21 mouse cellular contexts compared by ENCODE assay signal in the genomic region with DNA sequence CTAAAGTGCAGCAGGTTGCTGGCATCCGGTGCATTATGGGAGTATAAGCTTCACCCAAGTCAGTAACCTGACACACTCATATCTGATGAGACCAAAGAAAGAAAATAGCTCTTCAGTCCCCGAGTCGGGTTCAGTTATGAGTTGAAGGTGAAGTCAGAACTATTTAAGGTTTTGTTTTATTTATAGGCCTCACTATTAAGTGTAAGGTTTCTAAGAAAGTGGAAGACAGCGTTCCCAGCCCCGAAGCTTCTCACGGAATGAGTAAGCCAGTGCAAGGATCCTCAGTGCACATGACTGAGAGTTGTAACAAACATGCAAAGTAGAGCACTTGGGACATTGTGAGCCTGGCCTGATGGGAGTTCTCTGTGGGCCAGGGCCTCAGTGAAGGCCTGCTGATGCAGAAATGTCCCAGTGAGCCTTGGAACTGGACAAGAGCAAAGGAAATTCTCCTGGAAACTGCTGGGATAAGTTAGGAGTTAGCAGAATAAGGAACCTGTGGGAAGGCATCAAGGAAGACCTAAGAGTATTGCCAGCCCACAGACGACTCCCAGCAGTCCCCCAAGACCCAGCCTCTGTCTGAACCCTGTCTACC.
DNase-seq lines count a peak whose midpoint lies in the region; ATAC-seq and TF ChIP-seq lines count a peak whose summit lies in the region.
"Had no signal": no experiment of that assay in that cellular context is flagged by ENCODE, and none has a peak within 500 bp of the region (broad histone marks: within the 10 kb centered on the region; RNA-seq: fewer than 3 reads in every experiment).

No protein-coding gene starts in this region.

- no peak overlapping the region for H3K4me2 ChIP-seq in heart, embryonic 15.5 days
- H3K4me2 ChIP-seq in myocyte (ENCODE audit: low read depth), result peak overlapping the region; percentile 35
- H3K4me2 ChIP-seq: forebrain, embryonic 13.5 days; hindbrain, embryonic 13.5 days had no signal

- no peak overlapping the region for H3K4me3 ChIP-seq in heart, embryonic 15.5 days
- H3K4me3 ChIP-seq in myocyte, result no peak overlapping the region
- H3K4me3 ChIP-seq: embryonic facial prominence, embryonic 10.5 days; forebrain, embryonic 13.5 days; hindbrain, embryonic 13.5 days had no signal

- DNase-seq in gastrocnemius, adult 18-20 months (ENCODE audit: low spot score), result peak; percentile 71
- DNase-seq in gastrocnemius, postnatal 36 days, result no peak
- peak; percentile 83 for DNase-seq in heart, adult 11 months
- no peak for DNase-seq in heart, postnatal 36 days
- no peak for DNase-seq in heart, adult 8-10 months (ENCODE audit: low spot score)
- DNase-seq in retina, embryonic 14.5 days (ENCODE audit: low spot score), result no peak
- DNase-seq: adrenal gland, postnatal 10 days; B cell, adult 2 months; cerebellum, adult 11-12 months; cerebellum, adult 9-11 months; cerebellum, postnatal 36 days; forebrain, postnatal 0 days; kidney, adult 11 months; kidney, adult 9 months had no signal

- peaks cover 32% of the 10 kb centered on the region for H3K79me2 ChIP-seq in myocyte (ENCODE audit: control insufficient read depth, insufficient read depth)

- intact Hi-C loops in gastrocnemius, postnatal 36 days (cut with DNase I), result no loop called here
- intact Hi-C loops in heart, postnatal 36 days (cut with DNase I), result no loop called here

- TF ChIP-seq POLR2A in myocyte (IDR thresholded peaks at IDR 0.05; ENCODE audit: insufficient read length, low read depth), result no peak

- no peaks in the 10 kb centered on the region for H3K36me3 ChIP-seq in heart, embryonic 15.5 days
- H3K36me3 ChIP-seq in myocyte (ENCODE audit: control insufficient read depth, insufficient read depth), result no peaks in the 10 kb centered on the region
- H3K36me3 ChIP-seq: embryonic facial prominence, embryonic 10.5 days; hindbrain, embryonic 13.5 days had no signal

- H3ac ChIP-seq in myocyte (ENCODE audit: control insufficient read depth, insufficient read length), result no peak overlapping the region

- H3K27ac ChIP-seq in heart, embryonic 15.5 days, result peak overlapping the region; percentile 20; the same call in 1 of the 2 replicates
- H3K27ac ChIP-seq: embryonic facial prominence, embryonic 10.5 days; forebrain, embryonic 13.5 days; hindbrain, embryonic 13.5 days; hindbrain, postnatal 0 days had no signal

- H3K9me3 ChIP-seq in heart, embryonic 15.5 days (replicated peaks), result no peaks in the 10 kb centered on the region
- H3K9me3 ChIP-seq: embryonic facial prominence, embryonic 10.5 days; forebrain, embryonic 13.5 days; hindbrain, embryonic 13.5 days had no signal

- H3K27me3 ChIP-seq in heart, embryonic 15.5 days, result no peaks in the 10 kb centered on the region
- no peaks in the 10 kb centered on the region for H3K27me3 ChIP-seq in myocyte (ENCODE audit: control insufficient read depth, insufficient read depth, insufficient read length)
- H3K27me3 ChIP-seq: forebrain, embryonic 13.5 days; hindbrain, embryonic 13.5 days had no signal

- 55% methylated on average over 7 of the region's 7 CpGs for WGBS in heart, embryonic 15.5 days

- peaks cover 18% of the 10 kb centered on the region for H3K4me1 ChIP-seq in heart, embryonic 15.5 days (replicated peaks)
- H3K4me1 ChIP-seq: embryonic facial prominence, embryonic 10.5 days; hindbrain, embryonic 13.5 days had no signal

- H3K9ac ChIP-seq in heart, embryonic 15.5 days, result no peak overlapping the region
- H3K9ac ChIP-seq: forebrain, embryonic 13.5 days; forebrain, postnatal 0 days; hindbrain, embryonic 13.5 days had no signal

- no peak for ATAC-seq in heart, embryonic 15.5 days (replicated peaks; ENCODE audit: insufficient number of reproducible peaks, insufficient read depth, low FRiP score, low read depth)
- ATAC-seq: CD4-positive, CD25-positive, alpha-beta regulatory T cell, adult 4 months; forebrain, embryonic 13.5 days; forebrain, postnatal 0 days; hindbrain, postnatal 0 days had no signal

TF ChIP-seq in myocyte, 11 proteins besides CTCF, POLR2A, EP300 and RAD21:
- no peak for TF ChIP-seq TCF12 (IDR thresholded peaks at IDR 0.05; ENCODE audit: insufficient read depth, poor library complexity, severe bottlenecking)
- TF ChIP-seq REST (IDR thresholded peaks at IDR 0.05; ENCODE audit: insufficient read depth, insufficient read length), result no peak
- TF ChIP-seq MYOD1 (IDR thresholded peaks at IDR 0.05; ENCODE audit: control insufficient read depth in 1 of 3, insufficient read length in 2 of 3, low read depth in 2 of 3), result no peak
- TF ChIP-seq POLR2AphosphoS2 (IDR thresholded peaks at IDR 0.05; ENCODE audit: insufficient read length, low read depth), result no peak
- TF ChIP-seq MYOG (IDR thresholded peaks at IDR 0.05; ENCODE audit: control insufficient read depth in 1 of 3, insufficient read depth in 1 of 3, insufficient read length in 2 of 3, low read depth in 2 of 3), result no peak
- no peak for TF ChIP-seq SRF (IDR thresholded peaks at IDR 0.05; ENCODE audit: control insufficient read depth, insufficient read length, low read depth)
- no peak for TF ChIP-seq E2F4 (IDR thresholded peaks at IDR 0.05; ENCODE audit: insufficient read depth)
- no peak for TF ChIP-seq TCF3 (IDR thresholded peaks at IDR 0.05; ENCODE audit: insufficient read length, low read depth)

Comparison
In these comparisons a context has a peak if more than half of its experiments do, and no peak if none do; other contexts are left out.
1. DNase-seq: peak in gastrocnemius, adult 18-20 months (single experiment) and heart, adult 11 months (single experiment); none in gastrocnemius, postnatal 36 days (0 of 2), heart, postnatal 36 days (0 of 2), heart, adult 8-10 months (single experiment) and retina, embryonic 14.5 days (single experiment).